Mouse (Mus musculus): ENCODE data around the gene Fam166a.

The Fam166a gene

DNA sequence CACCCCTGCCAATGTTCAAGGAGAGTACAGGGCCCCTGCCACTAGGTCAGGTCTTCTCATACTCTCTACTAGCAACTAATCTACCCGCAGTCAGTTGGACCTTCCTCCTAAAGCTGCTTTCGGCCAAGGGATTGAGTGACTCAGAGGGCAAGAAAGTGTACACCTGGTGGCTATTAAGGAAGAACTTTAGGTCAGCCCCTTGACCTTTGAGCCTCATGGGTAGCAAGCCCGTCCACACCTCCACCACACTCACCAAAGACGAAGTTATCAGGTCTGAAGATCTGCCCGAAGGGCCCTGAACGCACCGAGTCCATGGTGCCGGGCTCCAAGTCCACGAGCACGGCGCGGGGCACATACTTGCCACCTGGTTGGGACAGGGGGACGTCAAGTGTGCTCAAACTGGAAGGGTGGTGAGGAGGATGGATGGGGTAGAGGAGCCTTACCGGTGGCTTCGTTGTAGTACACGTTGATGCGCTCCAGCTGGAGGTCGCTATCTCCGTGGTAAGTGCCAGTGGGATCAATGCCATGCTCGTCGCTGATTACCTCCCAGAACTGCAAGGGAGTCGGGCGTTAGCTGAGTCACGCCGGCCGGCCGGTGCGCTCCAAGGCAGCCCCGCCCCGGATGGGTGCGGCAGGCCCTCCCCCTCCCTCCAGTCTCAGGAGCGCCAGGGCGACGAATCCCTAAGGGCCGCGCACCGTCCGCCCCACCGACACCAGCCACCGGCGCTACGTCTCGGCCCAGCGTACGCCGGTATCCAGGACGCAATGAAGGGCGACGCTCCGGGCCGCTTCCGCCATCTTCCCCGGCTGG lies 5.3 kb downstream of the Fam166a start:
- DNase-seq (ENCODE audit: low spot score), result peak; percentile 76

DNA sequence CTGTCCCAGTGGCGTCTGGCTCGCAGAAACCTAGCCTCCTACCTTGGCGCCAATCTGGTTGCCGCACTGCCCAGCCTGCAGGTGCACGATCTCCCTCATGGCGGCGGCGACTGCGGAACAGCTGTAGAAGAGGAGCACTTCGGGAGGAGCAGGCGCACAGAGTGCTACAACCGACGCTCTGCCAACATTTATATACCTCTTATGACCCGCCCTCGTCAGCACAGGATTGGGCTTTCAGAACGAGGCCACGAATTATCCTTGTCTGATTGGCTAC lies 5.9 kb downstream of the Fam166a start, which contains the start of gene Tubb4b:
TSS of gene Tubb4b (minus strand) at position 211 of the 274 bp plus-strand sequence.
- no peak for DNase-seq (ENCODE audit: low spot score)

- DNase-seq (ENCODE audit: low spot score), result peak; percentile 99
Measured at GRCm38 (mm10) chr2:25224766-25225752, 6.5 kb downstream of the Fam166a start.

GRCm38 (mm10) chr2:25225811-25226379 lies 7.3 kb downstream of the Fam166a start:
- no peak for DNase-seq (ENCODE audit: low spot score)

GRCm38 (mm10) chr2:25226864-25227263 lies 8.3 kb downstream of the Fam166a start:
- DNase-seq (ENCODE audit: low spot score), result peak; percentile 71

DNA sequence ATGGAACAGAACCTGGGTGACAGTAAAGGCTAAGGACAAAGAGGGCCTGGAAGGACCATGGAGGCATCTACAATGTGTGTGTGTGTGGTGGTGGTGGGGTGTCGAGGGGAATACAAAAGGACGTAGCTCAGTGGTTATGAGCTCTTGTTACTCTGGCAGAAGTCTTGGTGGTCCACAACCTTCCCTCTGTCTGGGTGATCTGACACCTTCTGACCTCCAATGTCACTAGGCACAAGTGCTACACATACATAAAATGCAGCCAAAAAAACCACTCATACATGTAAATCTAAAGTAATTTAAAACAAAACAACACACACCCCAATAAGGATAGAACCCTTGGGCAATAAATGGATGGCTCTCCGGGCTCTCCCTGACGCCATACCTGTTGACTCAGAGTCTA lies 8.9 kb downstream of the Fam166a start:
- DNase-seq (ENCODE audit: low spot score), result no peak

DNA sequence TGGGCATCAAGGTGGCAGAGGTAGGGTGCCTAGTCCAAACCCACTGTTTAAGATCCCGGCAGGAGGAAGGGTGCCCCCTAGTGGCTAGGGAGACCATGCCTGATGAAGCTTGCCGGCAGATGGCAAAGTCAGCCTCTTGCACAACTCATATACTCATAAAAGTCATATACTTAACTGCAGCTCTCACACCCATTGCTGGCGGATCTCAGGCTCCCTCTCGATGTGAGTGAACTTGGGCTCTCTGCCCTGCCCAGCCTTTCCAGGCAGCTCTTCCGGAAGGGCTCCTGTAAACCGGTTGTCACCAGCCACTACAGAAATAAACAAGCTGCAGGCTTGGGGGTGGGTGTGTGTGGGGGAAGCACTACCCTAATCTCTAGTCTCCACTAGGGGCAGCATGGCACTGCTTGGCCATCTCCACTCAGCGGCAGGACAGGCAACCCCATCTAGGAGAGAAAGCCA lies 9.9 kb downstream of the Fam166a start:
- DNase-seq (ENCODE audit: low spot score), result peak; percentile 91

DNA sequence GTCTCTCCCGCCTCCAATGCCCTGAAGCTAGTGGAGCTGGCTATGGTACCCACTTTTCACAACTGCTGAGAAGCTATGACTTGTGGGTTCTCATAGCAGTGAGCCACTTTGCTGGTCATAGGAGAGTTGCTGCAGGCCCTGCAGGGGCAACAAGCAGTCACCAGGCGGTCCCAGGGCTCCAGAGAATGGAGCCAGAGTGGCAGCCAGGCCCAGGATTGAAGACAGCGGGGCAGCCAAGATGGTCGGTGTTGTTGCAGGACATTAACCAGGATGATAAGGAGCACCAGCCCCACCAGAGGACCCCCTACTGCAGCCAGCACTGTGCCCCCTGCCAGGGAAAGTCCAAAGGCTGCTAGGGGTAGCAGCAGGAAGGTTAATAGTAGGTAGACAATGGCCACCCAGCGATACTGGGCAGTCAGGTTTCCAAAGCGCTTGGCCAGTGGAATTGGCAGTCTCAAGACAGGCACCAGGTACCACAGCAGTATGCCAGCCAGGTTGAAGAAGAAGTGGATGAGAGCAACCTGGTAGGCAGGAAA lies 10.5 kb downstream of the Fam166a start:
- no peak for DNase-seq (ENCODE audit: low spot score)

DNA sequence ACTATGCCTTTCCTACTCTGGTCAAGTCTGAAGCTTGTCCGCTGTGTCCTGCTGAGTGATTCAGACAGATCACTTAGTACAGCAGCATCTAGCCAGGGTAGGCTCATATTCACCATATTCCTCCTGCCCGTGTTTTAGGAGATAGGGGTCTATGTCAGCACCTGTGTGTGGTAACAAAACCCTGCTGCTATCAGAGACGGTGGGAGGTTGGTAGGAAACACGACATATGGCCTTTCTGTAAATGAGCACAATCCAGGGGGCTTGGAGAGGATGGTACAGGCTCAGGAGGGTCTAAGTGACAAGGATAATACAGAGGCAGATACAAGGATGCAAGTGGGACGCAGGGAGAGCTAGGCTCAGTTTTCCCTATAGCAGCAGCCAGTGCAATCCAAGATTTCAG lies 11.0 kb downstream of the Fam166a start:
- no peak for DNase-seq (ENCODE audit: low spot score)

GRCm38 (mm10) chr2:25230581-25230980 lies 12.0 kb downstream of the Fam166a start:
- DNase-seq (ENCODE audit: low spot score), result no peak

- DNase-seq (ENCODE audit: low spot score), result no peak
Measured at GRCm38 (mm10) chr2:25231038-25231437, 12.5 kb downstream of the Fam166a start.

DNA sequence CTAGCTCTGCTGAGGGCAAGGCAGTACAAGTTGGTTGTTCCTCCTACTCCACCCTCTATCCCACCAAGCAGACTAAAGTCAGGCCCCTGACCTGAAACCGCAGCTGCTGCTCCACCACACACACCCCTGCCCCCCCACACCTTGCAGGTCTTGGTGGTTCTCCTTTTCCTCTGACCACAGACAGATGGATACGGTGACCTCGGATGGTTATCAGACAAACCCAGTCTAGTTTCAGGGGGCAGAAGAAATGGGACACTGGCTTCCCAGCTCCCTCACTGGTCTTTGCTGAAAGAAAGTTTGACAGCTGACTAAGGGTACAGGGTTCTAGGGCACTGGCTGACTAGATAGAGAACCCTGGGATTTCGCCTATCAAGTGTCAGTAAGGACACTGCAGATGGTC lies 14.9 kb downstream of the Fam166a start:
- DNase-seq (ENCODE audit: low spot score), result no peak

- no peak for DNase-seq (ENCODE audit: low spot score)
Measured at GRCm38 (mm10) chr2:25234050-25234449, 15.5 kb downstream of the Fam166a start, which contains the start of gene Slc34a3. Gene Slc34a3, minus strand, starts transcription at chr2:25234364.

GRCm38 (mm10) chr2:25234551-25235220 lies 16.1 kb downstream of the Fam166a start:
- DNase-seq (ENCODE audit: low spot score), result no peak

- no peak for DNase-seq (ENCODE audit: low spot score)
Measured at GRCm38 (mm10) chr2:25236614-25237013, 18.1 kb downstream of the Fam166a start, which contains the start of gene Rnf224. Gene Rnf224, minus strand, starts transcription at chr2:25236787.

- DNase-seq (ENCODE audit: low spot score), result no peak
Measured at GRCm38 (mm10) chr2:25237522-25237921, 19.0 kb downstream of the Fam166a start.

DNA sequence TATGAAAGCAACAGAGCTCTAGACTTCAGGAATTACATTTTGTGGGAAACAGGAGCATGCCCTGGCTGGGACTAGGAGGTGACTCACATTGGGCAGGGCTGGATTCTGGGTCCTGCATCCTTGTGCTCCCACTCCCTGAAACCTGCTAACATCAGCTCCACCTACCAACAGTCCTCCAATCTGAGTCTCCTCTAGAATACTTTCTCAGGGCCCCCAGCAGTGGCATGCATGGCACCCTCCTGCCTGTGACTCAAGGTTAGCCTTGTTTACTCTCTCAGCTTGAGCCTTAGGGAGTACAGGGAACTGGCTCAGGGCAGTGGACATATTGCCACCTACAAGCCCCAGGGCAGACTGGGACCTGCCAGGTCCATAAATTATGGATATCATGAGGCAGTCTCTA lies 19.6 kb downstream of the Fam166a start:
- no peak for DNase-seq (ENCODE audit: low spot score)

DNA sequence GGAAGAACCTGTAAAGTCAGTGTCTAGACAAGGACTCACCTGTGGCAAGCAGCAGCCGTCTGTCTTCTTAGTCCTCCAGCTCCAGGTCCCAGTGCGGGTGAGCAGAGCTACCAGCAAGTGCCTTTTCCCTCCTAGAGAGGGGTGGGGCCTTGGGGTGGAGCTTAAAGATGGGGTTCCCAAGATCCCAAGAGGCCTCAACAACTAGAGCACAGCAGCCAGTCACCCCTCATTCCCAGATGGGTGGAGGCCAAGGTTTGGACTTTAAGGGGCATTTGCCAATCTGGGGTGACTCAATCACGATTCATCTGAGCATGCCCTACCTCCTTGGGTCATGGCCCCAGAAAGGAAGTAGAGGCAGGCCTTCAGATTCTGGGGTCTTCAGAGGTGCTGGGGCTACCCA lies 21.2 kb downstream of the Fam166a start:
- DNase-seq (ENCODE audit: low spot score), result no peak

DNA sequence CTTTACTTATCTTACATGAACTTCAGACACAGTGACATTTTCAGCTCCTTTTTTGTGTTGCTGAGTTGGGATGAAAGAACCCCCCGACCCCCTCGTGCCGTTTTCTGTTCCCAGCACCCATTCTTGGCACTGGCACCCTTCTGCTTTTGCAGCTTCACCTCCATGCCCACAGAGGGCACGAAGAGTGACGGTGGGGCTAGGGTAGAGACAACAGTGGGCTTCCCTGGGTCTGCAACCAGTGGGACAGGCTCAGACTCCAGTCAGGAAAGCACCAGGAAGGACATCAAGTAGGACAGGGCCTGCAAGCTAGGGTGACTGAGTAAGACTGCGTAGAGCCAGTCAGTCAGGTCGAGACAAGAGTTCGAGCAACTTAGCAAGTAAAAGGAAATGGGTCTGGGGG lies 21.8 kb downstream of the Fam166a start:
- no peak for DNase-seq (ENCODE audit: low spot score)

- peak; percentile 65 for DNase-seq (ENCODE audit: low spot score)
Measured at GRCm38 (mm10) chr2:25240723-25241437, 22.3 kb downstream of the Fam166a start.

DNA sequence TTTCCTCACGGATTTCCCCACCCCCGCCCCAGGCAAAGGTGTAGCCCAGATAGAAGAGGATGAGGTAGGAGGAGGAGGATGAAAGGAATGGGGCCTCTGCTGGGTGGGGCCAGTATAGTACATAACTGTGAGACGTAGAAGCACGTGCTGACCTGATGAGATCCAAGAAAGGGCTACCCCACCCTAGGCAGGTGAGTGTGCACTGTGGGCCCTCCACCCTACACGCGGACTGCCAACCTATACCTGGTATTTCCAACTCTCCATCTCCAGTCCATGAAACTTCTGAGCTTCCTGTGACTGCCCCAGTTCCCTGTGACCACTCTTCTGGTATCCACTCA lies 22.9 kb downstream of the Fam166a start:
- no peak for DNase-seq (ENCODE audit: low spot score)
